Mouse (Mus musculus) kidney, adult 2 months (tissue): ENCODE data around the gene Ly6c1. TPM values are rescaled to one million over a fixed set of nuclear protein-coding genes. Genes with fewer than 3 reads are reported as not detected.
"Not testable (repeated sequence)": the region's sequence is repeated elsewhere in the genome, so short reads cannot be mapped to it uniquely, and the experiment has no call there.

ENCODE experiments used
- DNase-seq: peaks from one replicate; pipeline ENCODE4 v3.0.0; 2021
- H3K27ac ChIP-seq: fragments of 200-500 bp; 2 replicates; pipeline ENCODE4 v1.5.1; 2012; ENCODE audit warnings: low read depth, low read length, control low read depth, inconsistent platforms; ENCODE audit not compliant: insufficient read depth
- H3K27me3 ChIP-seq: fragments of 200-500 bp; replicated peaks from 2 replicates; pipeline ENCODE4 v1.6.1; 2012; ENCODE audit warnings: mild to moderate bottlenecking, moderate library complexity, low read length, inconsistent platforms; ENCODE audit not compliant: control insufficient read depth, insufficient read depth
- H3K36me3 ChIP-seq: fragments of 200-500 bp; 2 replicates; pipeline ENCODE4 v1.6.1; 2012; ENCODE audit warnings: mild to moderate bottlenecking, moderate library complexity, low read length, inconsistent platforms; ENCODE audit not compliant: control insufficient read depth, insufficient read depth
- H3K4me1 ChIP-seq: fragments of 200-500 bp; 2 replicates; pipeline ENCODE4 v1.6.1; 2011; ENCODE audit warnings: low read length; ENCODE audit not compliant: control insufficient read depth, insufficient read depth
- H3K4me3 ChIP-seq: fragments of 200-500 bp; 2 replicates; pipeline ENCODE4 v1.5.1; 2011; ENCODE audit warnings: mild to moderate bottlenecking, low read depth, low read length, control low read depth; ENCODE audit not compliant: insufficient read depth
- CTCF ChIP-seq: fragments of 200-500 bp; conservative IDR thresholded peaks from 2 replicates; pipeline ENCODE4 v1.5.1; 2011; ENCODE audit warnings: low read depth, mild to moderate bottlenecking, control low read depth, low read length, moderate library complexity, mixed read lengths; ENCODE audit not compliant: insufficient read depth, insufficient read length
- POLR2A ChIP-seq: fragments of 200-500 bp; IDR thresholded peaks from one replicate; pipeline ENCODE4 v1.6.1; 2011; ENCODE audit warnings: low read depth, low read length, control low read depth
- WGBS: fragments of 180-500 bp; shearing (Covaris S2); methylation state at CpG from one replicate; pipeline ENCODE4 v1.1.7; 2018; 5-methylcytosine and 5-hydroxymethylcytosine counted together
- polyA plus RNA-seq: library from polyadenylated mRNA; depleted of rRNA; stranded (reverse); fragments of >200 nt; gene quantifications from 2 replicates; pipeline ENCODE4 v1.2.3, GENCODE M21; 2012; rRNA removed

Gene Ly6c1
- 497 and 511 TPM in 2 replicates for polyA plus RNA-seq

DNA sequence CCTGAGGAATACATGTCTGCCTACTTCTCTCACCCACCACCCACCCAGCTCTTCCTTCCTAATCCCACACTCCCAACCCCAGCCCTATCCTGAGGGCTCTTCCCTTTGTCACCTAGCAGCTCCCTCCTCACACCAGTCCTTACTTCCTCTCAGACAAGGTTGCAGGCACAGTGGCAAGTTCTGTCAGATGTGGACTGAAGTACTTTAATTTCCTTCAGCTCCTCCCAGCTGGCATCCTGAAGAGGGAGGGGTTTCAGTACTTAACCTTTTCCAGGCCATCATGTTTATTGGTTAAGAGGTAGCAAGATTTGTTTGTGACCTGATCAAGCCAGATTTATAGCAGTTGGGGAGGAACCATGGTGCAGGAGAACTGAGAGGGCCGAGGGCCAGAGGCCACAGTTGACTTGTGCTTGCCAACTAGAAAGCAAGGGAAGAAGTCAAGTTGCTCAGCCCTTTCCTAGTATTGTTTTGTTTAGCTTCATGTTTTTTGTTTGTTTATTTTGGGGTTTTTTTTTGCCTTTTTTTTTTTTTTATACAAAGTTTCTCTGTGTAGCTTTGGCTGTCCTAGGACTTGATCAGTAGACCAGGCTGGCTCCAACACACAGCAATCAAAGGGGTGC, at the start of gene Ly6c1:
Gene Ly6c1 (minus strand): TSS at position 189 of the 620 bp plus-strand sequence.
- H3K36me3 ChIP-seq, H3K4me1 ChIP-seq, H3K27me3 ChIP-seq: not testable (repeated sequence)
- Histone ChIP-seq H3K27ac (peak within 1 kb of the TSS; percentile 86), H3K4me3 (peak within 1 kb of the TSS; percentile 34)
- DNase-seq: peak; percentile 66
- 44% methylated on average over 1 of the region's 1 CpGs for WGBS

DNA sequence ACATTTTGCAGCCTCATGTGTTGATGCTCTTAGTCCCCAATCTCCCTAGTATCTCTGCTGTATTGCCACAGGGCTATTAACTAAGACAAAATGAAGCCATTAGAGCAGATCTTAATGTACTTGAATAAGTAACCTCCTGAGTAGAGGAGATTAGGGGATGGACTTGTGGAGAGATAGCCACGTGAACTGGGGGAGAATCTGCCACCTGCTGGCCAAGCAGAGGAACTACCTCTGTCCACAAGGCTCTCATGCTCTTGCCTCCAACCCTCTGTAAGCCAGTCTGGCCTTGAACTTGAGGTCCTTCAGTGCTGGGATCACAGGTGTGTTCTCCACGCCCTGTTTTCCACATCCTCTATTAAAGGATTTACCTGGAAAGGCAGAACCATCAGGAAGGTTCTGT, 39.4 kb upstream of the Ly6c1 start:
- H3K4me3 ChIP-seq, H3K36me3 ChIP-seq, H3K27me3 ChIP-seq, H3K27ac ChIP-seq, H3K4me1 ChIP-seq: not testable (repeated sequence)
- peak; percentile 37 for DNase-seq
- 12% methylated on average over 2 of the region's 2 CpGs for WGBS

DNA sequence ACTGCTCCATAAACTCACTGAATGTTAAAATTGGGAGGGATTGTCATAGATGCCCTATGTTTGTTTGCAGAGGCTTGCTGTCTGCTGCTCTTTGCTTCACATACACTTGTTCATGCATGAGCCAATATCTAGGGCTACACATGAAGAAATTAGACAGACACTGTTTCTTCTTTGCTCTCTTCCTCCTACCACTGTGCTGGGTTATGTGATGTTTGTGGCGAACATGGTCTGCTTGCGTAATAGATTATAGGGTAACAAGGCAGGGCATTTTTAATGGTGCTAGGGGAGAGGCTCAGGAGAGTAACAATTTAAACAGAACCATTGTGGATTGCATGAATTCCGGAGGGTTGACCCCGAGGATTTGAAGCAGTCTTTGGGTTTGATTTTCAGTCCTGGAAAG, 21.3 kb upstream of the Ly6c1 start:
- Histone ChIP-seq H3K4me1 (no peaks in the 10 kb centered on the region), H3K4me3 (no peak overlapping the region), H3K27me3 (no peaks in the 10 kb centered on the region), H3K36me3 (no peaks in the 10 kb centered on the region), H3K27ac (no peak overlapping the region)
- TF ChIP-seq CTCF (no peak), POLR2A (no peak)
- 87% methylated on average over 4 of the region's 4 CpGs for WGBS
- no peak for DNase-seq

DNA sequence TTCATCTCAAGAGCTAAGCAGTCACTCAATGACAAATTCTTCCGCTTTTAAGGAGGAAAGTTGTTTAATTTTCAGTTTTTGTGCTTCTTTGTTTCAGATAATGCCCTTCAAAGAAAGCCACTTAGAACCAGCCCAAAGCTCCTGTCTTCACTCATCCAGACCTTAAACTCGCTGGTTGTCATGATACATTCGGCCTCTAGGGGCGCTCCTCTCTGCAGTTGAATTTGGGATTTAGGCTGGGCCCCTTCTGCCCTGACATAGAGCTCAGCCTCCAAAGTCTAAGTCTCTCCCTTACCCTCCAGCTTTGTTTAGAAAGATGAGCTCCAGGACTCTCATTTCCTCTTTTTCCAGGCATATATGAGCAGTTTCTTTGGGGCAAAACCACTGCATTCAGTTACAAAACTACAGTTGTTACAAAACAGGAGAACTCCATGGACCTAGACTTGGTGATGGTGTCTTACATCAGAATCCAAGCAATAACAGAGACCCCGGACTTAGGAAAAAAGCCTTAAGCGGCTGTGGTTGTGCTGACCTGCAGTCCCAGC, 13.5 kb upstream of the Ly6c1 start:
- not testable (repeated sequence) for H3K36me3 ChIP-seq, H3K4me3 ChIP-seq, H3K27ac ChIP-seq, H3K27me3 ChIP-seq, H3K4me1 ChIP-seq
- peak; percentile 62 for DNase-seq
- peak; percentile 58 for TF ChIP-seq CTCF
- WGBS: 42% methylated on average over 6 of the region's 6 CpGs

DNA sequence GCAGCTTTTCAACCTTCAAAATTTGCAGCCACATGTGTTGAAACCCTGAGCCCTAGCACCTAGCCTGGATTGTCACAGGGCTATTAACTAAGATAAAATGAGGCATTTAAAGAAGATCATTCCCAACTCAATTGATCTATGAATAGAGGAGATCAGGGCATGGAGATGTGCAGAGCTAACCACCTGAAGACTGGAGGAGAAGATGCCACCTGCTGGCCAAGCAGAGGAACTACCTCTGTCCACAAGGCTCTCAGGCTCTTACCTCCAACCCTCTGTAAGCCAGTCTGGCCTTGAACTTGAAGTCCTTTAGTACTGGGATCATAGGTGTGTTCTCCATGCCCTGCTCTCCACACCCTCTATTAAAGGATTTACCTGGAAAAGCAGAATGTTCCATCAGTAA, 11.9 kb upstream of the Ly6c1 start:
- Histone ChIP-seq H3K27ac (no peak overlapping the region), H3K27me3 (no peaks in the 10 kb centered on the region), H3K36me3 (no peaks in the 10 kb centered on the region), H3K4me1 (no peaks in the 10 kb centered on the region), H3K4me3 (no peak overlapping the region)
- DNase-seq: peak; percentile 66
- no peak for TF ChIP-seq POLR2A
- TF ChIP-seq CTCF: peak; percentile 78

DNA sequence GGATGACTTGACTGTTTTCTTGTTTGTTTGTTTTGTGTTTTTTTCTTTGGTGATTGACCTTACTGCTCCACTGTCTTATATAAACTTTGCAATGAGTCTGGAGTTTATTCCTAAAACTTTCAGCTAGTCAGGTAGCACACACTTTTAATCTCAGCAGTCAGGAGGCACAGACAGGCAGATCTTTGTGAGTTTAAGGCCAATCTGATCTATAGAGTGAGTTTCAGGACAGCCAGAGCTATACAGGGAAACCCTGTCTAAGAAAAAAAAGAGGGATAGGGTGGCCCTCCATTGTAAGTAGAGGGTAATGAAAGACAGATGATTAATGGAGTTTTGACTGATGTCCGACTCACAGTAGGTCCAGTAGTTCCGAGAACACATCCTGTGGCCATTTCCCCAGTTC, 7.4 kb upstream of the Ly6c1 start:
- WGBS: 76% methylated on average over 2 of the region's 2 CpGs
- TF ChIP-seq POLR2A (no peak), CTCF (no peak)
- H3K27ac ChIP-seq: no peak overlapping the region
- H3K4me3 ChIP-seq: no peak overlapping the region
- no peak for DNase-seq
- no peaks in the 10 kb centered on the region for H3K36me3 ChIP-seq
- no peaks in the 10 kb centered on the region; the same call in 1 of the 2 replicates for H3K4me1 ChIP-seq
- no peaks in the 10 kb centered on the region for H3K27me3 ChIP-seq

DNA sequence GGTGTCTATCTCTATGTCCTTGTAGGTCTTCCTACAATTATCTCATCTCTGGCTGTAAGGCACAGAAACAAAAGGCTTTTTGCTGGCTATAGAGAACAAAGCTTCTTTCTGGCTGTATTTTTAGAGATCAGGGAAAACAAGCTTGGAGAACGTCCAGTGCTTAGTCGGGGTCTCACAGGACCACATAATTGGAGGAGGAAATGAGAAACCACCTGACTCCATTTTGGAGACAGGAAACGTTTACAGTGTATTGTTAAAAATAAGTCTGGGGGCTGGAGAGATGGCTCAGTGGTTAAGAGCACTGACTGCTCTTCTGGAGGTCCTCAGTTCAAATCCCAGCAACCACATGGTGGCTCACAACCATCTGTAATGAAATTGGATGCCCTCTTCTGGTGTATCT, 6.8 kb upstream of the Ly6c1 start:
- DNase-seq: peak; percentile 50
- not testable (repeated sequence) for H3K27me3 ChIP-seq, H3K27ac ChIP-seq, H3K36me3 ChIP-seq, H3K4me1 ChIP-seq, H3K4me3 ChIP-seq
- WGBS: 39% methylated on average over 3 of the region's 3 CpGs

DNA sequence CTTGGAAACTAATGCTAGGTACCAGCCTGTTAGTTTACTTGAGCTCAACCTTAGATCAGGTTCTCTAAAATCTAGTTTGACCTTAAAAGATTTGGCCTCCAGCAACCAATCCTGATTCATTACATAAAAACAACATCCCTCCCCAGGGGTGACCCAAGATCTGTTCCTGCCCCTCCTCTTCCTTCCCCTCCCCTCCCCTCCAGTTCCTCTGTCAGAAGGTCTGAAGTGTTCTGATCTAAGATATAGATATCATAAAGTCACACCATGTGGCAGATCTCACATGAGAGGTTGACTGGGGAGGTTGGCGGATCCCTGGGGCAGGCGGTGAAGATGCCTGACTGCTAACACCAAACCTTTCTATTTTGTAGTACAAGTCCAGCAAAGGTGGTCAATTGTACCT, 3.8 kb upstream of the Ly6c1 start:
- 82% methylated on average over 2 of the region's 2 CpGs for WGBS
- H3K4me3 ChIP-seq, H3K27me3 ChIP-seq, H3K36me3 ChIP-seq, H3K4me1 ChIP-seq: not testable (repeated sequence)
- peak; percentile 74 for DNase-seq
- H3K27ac ChIP-seq: peak overlapping the region; percentile 90

DNA sequence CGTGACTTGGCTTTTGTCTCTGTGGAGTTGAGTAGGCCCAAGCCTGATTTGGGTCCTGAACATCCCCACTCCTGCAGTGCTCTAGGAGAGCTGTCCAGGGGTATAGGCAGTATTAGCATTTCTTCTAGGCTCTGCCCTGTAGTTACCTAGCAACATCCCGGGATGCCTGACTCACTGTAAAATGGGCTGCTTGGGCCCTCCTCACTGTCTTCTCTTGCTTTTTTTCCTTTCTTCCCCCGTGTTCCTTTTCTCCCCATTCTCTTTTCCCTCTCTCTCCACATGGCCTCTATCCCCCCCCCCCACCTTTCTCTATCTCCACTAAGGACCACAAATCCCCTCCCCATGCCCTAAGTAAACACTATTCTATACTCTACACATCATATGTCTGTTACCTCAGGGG, 2.5 kb upstream of the Ly6c1 start:
- H3K27me3 ChIP-seq, DNase-seq, H3K4me3 ChIP-seq, H3K36me3 ChIP-seq, H3K4me1 ChIP-seq, H3K27ac ChIP-seq: not testable (repeated sequence)
- WGBS: 67% methylated on average over 3 of the region's 3 CpGs

DNA sequence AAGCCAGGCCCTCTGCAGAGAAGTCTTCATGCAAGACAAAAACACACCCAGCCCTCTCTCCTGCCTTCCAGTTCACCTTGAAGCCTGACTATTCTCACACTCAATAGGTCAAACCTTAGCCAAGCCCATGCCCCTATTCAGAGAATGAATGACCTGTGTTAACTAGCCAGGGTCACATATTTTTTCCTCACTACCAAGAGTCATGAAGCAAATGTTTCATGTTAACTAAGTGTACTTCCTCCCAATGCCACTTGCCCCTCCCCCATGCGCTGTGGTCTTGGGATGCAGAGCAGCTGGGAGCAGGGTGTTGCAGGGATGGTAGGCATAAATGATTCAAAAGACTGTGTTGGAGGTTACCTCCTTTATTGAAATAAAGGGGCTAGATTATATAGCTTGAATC, 2.0 kb upstream of the Ly6c1 start:
- H3K4me1 ChIP-seq, H3K27me3 ChIP-seq, H3K4me3 ChIP-seq, H3K36me3 ChIP-seq, DNase-seq: not testable (repeated sequence)
- H3K27ac ChIP-seq: peak overlapping the region; percentile 71; the same call in 1 of the 2 replicates
- 63% methylated on average over 1 of the region's 1 CpGs for WGBS

DNA sequence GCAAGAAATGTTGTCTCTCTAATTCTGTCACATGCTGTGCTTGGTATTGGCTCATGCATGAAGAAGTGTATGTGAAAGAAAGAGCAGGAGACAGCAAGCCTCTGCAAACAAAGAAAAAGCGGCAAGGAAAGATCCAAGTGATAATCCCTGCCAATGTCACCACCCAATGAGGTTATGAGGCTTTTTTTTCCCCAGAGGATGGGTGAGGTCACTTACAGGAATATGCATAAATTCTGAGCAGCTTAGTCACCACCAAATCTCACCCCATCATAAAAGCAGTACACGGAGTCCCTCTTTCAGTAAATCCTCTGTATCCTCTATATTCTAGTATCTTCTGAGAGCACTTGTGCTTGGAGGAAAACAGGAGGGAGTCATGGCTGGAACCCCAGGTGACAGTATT, 1.2 kb upstream of the Ly6c1 start:
- not testable (repeated sequence) for H3K27me3 ChIP-seq, H3K4me1 ChIP-seq, H3K4me3 ChIP-seq, H3K36me3 ChIP-seq
- H3K27ac ChIP-seq: peak overlapping the region; percentile 77
- 56% methylated on average over 2 of the region's 2 CpGs for WGBS
- peak; percentile 77 for DNase-seq
